Mouse (Mus musculus) midbrain, embryonic 14.5 days (tissue): ENCODE data around the gene Gins1. TPM values are rescaled to one million over a fixed set of nuclear protein-coding genes. Genes with fewer than 3 reads are reported as not detected.

Experiments used
- ATAC-seq: fragments of 200-750 bp; cut with Nextera tagmentation; 2 replicates; pipeline ENCODE4 v1.8.0; 2017; ENCODE audit warnings: moderate number of reproducible peaks, moderate library complexity; ENCODE audit not compliant: low FRiP score, low TSS enrichment
- DNase-seq: peaks from one replicate; pipeline ENCODE4 v3.0.0-alpha.2; 2015
- H3K27ac ChIP-seq: fragments of 300-500 bp; sonication (generic); replicated peaks from 2 replicates; pipeline ENCODE4 v1.5.1; 2014; ENCODE audit warnings: mild to moderate bottlenecking, low read depth, low read length, moderate library complexity
- H3K27me3 ChIP-seq: fragments of 300-500 bp; sonication (generic); 2 replicates; pipeline ENCODE4 v1.6.1; 2014; ENCODE audit warnings: low read length, control low read depth, mixed read lengths; ENCODE audit not compliant: control insufficient read depth, insufficient read depth
- H3K36me3 ChIP-seq: fragments of 300-500 bp; sonication (generic); 2 replicates; pipeline ENCODE4 v1.6.1; 2014; ENCODE audit warnings: low read length, control low read depth; ENCODE audit not compliant: control insufficient read depth, insufficient read depth
- H3K4me1 ChIP-seq: fragments of 300-500 bp; sonication (generic); 2 replicates; pipeline ENCODE4 v1.6.1; 2014; ENCODE audit warnings: mild to moderate bottlenecking, antibody characterized with exemption, low read length, control low read depth; ENCODE audit not compliant: control insufficient read depth, insufficient read depth
- H3K4me2 ChIP-seq: fragments of 300-500 bp; sonication (generic); 2 replicates; pipeline ENCODE4 v1.6.1; 2014; ENCODE audit warnings: mild to moderate bottlenecking, low read length, moderate library complexity
- H3K4me3 ChIP-seq: fragments of 300-500 bp; sonication (generic); replicated peaks from 2 replicates; pipeline ENCODE4 v1.5.1; 2014; ENCODE audit warnings: low read depth, low read length
- H3K9ac ChIP-seq: fragments of 300-500 bp; sonication (generic); replicated peaks from 2 replicates; pipeline ENCODE4 v1.6.1; 2014; ENCODE audit warnings: mild to moderate bottlenecking, low read length, moderate library complexity
- H3K9me3 ChIP-seq: fragments of 300-500 bp; sonication (generic); 2 replicates; pipeline ENCODE4 v1.6.1; 2016; ENCODE audit warnings: low read length, control low read depth, mixed read lengths; ENCODE audit not compliant: control insufficient read depth
- WGBS: fragments of 180-500 bp; shearing (Covaris S2); extraction: QIAGEN DNeasy Blood & Tissue Kit; methylation state at CpG from one replicate; pipeline ENCODE4 v1.1.7; 2014; 5-methylcytosine and 5-hydroxymethylcytosine counted together
- polyA plus RNA-seq: library from polyadenylated mRNA; unstranded; fragments of >200 nt; fragmentation: Nextera tagmentation; extraction: Ambion mirVana; gene quantifications from 2 replicates; pipeline ENCODE4 v1.2.1, GENCODE M21; 2014

Gins1 gene
- polyA plus RNA-seq, 1 experiment from 2014 or later: 21.3 TPM

DNA sequence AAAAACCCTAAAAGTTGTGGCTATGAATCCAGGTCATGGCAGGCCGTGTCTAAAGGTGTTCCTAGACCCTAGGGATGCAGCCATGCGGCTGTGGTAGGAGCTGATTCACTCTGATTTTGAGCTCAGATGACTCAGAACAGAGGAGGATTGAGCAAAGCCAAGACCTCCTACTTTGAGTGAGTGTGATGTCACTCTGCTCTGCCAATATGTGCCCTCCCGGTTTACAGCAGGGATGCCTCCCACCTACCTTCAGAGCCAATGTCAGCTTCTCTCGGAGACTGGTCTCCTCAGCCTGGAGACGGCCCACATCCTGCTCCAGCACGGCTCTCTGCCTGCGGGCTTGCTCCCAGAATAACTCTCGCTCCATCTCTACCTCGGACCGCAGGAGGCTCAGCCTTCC, 54.3 kb downstream of the Gins1 start:
- Histone ChIP-seq H3K27ac (no peak overlapping the region), H3K27me3 (no peaks in the 10 kb centered on the region), H3K4me3 (no peak overlapping the region), H3K4me1 (no peaks in the 10 kb centered on the region), H3K4me2 (no peak overlapping the region), H3K9me3 (no peaks in the 10 kb centered on the region), H3K9ac (no peak overlapping the region), H3K36me3 (peaks cover 26% of the 10 kb centered on the region)
- DNase-seq (no peak), ATAC-seq (no peak)
- 97% methylated on average over 10 of the region's 10 CpGs for WGBS

DNA sequence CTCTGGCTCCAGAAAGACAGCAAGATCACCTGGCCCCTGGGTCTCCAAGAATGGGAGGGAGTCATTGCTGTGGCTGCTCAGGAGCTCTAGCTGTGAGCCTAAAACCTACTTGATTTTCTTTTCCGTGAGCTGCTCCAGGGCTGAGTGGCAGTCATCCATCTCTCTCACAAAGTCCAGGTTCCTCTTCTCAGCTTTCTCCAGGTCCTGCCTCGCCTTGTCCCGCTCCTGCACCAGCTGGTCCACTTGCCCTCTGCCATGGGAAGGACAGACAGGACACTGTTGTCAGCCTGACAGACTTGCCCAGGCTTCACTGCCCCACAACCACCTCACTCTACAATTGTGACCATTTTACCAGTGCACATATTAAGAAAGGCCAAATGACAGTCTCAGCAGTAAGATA, 58.0 kb downstream of the Gins1 start:
- Histone ChIP-seq H3K36me3 (peaks cover 18% of the 10 kb centered on the region), H3K27me3 (no peaks in the 10 kb centered on the region), H3K4me2 (no peak overlapping the region), H3K4me1 (no peaks in the 10 kb centered on the region), H3K27ac (no peak overlapping the region), H3K9ac (no peak overlapping the region), H3K9me3 (no peaks in the 10 kb centered on the region), H3K4me3 (no peak overlapping the region)
- ATAC-seq (no peak), DNase-seq (no peak)
- WGBS: 96% methylated on average over 3 of the region's 3 CpGs

DNA sequence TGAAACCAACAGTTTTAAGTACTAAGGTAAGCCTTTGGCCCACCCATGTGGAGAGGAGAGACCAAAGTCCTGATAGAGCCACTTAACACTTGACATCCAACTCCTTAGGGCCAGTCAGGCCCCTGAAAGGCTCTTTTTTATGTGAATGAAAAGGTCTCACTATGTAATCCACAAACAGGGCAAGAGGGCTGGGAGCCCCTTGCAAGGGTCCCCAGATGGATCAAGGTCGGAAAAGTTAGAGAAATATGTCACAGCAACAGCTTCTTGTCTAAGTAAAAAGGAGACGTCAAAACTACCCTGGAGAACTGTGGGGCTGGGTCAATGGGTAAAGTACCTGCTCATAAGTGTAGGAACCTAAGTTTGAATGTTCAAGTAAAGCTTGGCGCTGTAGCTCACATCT, 59.4 kb downstream of the Gins1 start:
- DNase-seq (no peak), ATAC-seq (no peak)
- H3K4me3 ChIP-seq: no peak overlapping the region
- H3K4me1 ChIP-seq: no peaks in the 10 kb centered on the region
- no peak overlapping the region for H3K9ac ChIP-seq
- H3K27ac ChIP-seq: no peak overlapping the region
- H3K36me3 ChIP-seq: peaks cover 7% of the 10 kb centered on the region; the same call in 1 of the 2 replicates
- H3K27me3 ChIP-seq: no peaks in the 10 kb centered on the region
- H3K9me3 ChIP-seq: no peaks in the 10 kb centered on the region
- no peak overlapping the region for H3K4me2 ChIP-seq
- 94% methylated on average over 3 of the region's 3 CpGs for WGBS

DNA sequence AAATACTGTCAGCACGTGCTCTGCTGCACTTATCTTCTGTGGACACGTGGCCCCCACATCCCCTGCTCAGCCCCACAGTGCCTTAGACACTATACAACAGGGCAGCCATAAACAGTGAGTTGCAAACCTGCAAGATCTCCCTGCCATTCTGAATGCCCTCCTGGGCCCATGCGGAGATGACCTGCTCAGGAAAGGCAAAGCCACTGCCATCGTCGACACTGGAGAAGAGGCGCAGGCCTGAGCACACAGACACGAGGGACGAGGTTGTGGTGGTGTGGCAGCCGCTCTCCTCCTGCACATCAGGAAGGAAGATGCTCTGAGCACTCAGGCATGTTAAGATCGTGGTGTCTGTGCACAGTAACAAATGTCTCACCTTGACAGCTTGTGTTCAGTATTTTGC, 60.8 kb downstream of the Gins1 start:
- no peaks in the 10 kb centered on the region for H3K27me3 ChIP-seq
- H3K4me3 ChIP-seq: no peak overlapping the region
- H3K4me2 ChIP-seq: no peak overlapping the region
- peaks cover 14% of the 10 kb centered on the region; the same call in 1 of the 2 replicates for H3K36me3 ChIP-seq
- H3K9ac ChIP-seq: no peak overlapping the region
- no peak overlapping the region for H3K27ac ChIP-seq
- DNase-seq (no peak), ATAC-seq (no peak)
- 96% methylated on average over 10 of the region's 10 CpGs for WGBS
- no peaks in the 10 kb centered on the region for H3K4me1 ChIP-seq
- no peaks in the 10 kb centered on the region for H3K9me3 ChIP-seq

DNA sequence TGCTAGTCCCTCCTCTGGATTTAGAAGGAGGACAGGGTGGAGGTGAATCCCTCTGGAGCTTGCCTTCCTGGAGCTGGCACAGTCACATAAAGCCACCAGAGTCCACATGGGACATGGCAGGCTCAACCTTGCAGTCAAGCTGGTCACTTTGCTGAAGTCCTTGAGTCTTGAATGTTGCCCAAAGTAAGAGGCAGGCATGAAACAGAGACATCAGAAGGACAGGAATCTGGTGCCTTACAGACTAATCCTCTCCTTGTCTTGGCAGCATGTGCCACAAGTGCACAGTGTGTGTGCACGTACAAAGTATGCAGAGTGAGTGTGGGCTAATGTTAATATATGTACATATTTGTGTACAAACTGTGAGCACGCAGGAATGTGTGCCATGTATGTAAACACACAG, 62.3 kb downstream of the Gins1 start:
- H3K4me1 ChIP-seq: no peaks in the 10 kb centered on the region
- DNase-seq (no peak), ATAC-seq (no peak)
- no peaks in the 10 kb centered on the region for H3K27me3 ChIP-seq
- H3K4me3 ChIP-seq: no peak overlapping the region
- H3K27ac ChIP-seq: no peak overlapping the region
- no peaks in the 10 kb centered on the region for H3K9me3 ChIP-seq
- H3K4me2 ChIP-seq: no peak overlapping the region
- H3K36me3 ChIP-seq: peaks cover 19% of the 10 kb centered on the region; the same call in 1 of the 2 replicates
- WGBS: 97% methylated on average over 2 of the region's 2 CpGs
- H3K9ac ChIP-seq: no peak overlapping the region

DNA sequence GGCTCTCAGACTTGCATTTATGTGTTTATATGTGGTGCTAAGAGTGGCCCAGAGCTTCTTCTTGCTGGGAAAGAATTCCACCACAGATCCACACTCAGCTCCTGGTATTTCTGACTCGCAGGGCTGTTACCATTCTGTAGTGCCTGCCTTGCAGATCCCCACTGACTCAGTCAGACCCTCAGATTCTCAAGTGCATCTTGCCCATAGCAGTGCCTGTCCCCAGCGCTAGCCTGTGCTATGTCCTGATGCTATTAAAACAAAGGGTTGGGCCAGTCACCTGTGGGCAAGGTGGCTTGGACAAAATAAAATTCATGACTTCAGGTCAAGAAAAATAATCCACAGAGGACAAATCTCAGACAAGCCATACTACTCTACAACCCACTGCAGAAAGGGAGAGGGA, 64.0 kb downstream of the Gins1 start:
- Histone ChIP-seq H3K4me1 (no peaks in the 10 kb centered on the region), H3K4me2 (no peak overlapping the region), H3K9me3 (no peaks in the 10 kb centered on the region), H3K4me3 (no peak overlapping the region), H3K9ac (no peak overlapping the region), H3K27ac (no peak overlapping the region), H3K27me3 (no peaks in the 10 kb centered on the region), H3K36me3 (peaks cover 30% of the 10 kb centered on the region)
- ATAC-seq (no peak), DNase-seq (no peak)
- WGBS: 93% methylated on average over 2 of the region's 2 CpGs

DNA sequence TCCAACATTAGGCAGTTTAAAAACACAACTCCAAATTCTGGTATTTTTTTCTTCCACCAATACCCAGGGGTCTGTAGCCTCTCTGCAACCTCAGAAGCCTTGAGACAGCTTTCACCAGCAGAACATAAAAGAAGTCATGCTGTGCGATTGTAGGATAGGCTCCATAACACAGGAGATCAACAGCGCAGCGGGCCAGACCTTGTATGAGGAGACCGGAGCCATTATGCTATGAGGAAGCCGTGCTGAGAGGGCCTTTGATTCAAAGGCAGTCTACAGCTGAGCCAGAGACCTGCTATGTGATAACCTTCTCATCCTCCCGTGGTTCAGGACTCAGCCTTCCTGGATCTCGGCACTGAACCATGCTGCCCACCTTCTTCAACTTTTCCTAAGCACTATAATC, 66.7 kb downstream of the Gins1 start:
- Histone ChIP-seq H3K36me3 (peaks cover 36% of the 10 kb centered on the region), H3K27me3 (no peaks in the 10 kb centered on the region), H3K27ac (no peak overlapping the region), H3K4me2 (no peak overlapping the region), H3K9me3 (no peaks in the 10 kb centered on the region), H3K9ac (no peak overlapping the region), H3K4me3 (no peak overlapping the region), H3K4me1 (no peaks in the 10 kb centered on the region)
- no peak for ATAC-seq
- WGBS: 66% methylated on average over 7 of the region's 7 CpGs
- no peak for DNase-seq

DNA sequence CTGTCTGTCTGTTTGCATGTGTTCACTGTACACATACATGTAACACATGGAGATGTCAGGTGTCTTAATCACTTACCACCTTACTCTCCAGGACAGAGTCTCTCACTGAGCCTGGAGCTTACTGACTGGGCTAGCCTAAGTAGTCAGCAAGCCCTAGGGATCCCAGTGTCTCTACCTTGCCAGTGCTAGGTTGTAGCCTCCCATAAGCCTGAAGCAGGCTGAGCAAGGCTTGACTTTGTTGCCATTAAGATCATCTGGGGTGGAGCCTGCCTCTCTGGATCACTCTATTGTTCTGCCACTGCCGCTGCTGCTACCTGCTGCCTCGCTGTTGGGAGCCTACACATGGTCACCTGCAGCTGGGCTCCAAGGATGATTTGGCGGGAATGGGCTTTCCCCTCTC, 67.5 kb downstream of the Gins1 start:
- H3K27me3 ChIP-seq: no peaks in the 10 kb centered on the region
- no peak overlapping the region for H3K27ac ChIP-seq
- DNase-seq (no peak), ATAC-seq (no peak)
- no peaks in the 10 kb centered on the region for H3K4me1 ChIP-seq
- H3K9me3 ChIP-seq: no peaks in the 10 kb centered on the region
- WGBS: 91% methylated on average over 3 of the region's 3 CpGs
- no peak overlapping the region for H3K4me2 ChIP-seq
- no peak overlapping the region for H3K4me3 ChIP-seq
- peaks cover 36% of the 10 kb centered on the region for H3K36me3 ChIP-seq
- no peak overlapping the region for H3K9ac ChIP-seq

DNA sequence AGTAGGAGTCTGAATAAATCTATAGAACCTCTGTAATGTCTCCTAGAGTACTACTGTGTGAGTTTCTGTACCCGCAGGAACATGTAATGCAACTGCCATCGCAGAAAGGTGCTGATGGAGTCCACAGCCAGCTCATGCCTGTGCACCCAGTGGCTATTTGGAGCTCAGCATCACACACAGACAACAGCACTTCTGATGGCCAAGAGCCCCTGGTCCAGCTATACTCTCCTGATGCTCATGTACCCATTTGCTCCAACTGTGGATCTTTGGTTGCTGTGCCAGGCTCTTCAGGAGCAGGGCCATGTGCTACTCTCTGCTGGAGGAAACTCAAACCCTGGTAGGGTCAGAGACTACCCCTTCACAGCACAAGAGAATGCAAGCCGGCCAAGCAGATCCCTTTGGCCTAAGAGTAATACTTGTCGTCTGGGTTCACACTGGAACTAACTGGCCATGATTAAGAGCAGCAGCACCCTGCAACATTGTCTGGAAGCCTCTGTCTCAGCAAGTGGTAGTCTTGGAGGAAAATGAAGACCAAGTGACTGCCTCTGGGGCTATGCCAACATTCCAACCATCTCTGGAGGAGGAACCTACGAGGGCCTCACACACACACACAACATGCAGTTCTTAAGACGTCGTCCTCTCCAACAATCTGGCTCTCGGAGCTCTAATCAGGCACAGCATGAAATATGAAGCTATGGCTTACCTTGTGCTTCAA, 68.4 kb downstream of the Gins1 start:
- no peak overlapping the region for H3K4me3 ChIP-seq
- H3K36me3 ChIP-seq: peaks cover 36% of the 10 kb centered on the region
- ATAC-seq: no peak
- H3K4me1 ChIP-seq: no peaks in the 10 kb centered on the region
- H3K9ac ChIP-seq: no peak overlapping the region
- 97% methylated on average over 8 of the region's 8 CpGs for WGBS
- H3K27ac ChIP-seq: no peak overlapping the region
- no peak overlapping the region for H3K4me2 ChIP-seq
- DNase-seq: no peak
- H3K9me3 ChIP-seq: no peaks in the 10 kb centered on the region
- H3K27me3 ChIP-seq: no peaks in the 10 kb centered on the region
